Mouse (Mus musculus) midbrain, embryonic 15.5 days (tissue): Measurements from ENCODE around the gene Rps5. TPM values are rescaled to one million over a fixed set of nuclear protein-coding genes. Genes with fewer than 3 reads are reported as not detected.
A peak's percentile ranks its signal among the peaks of the same experiment; 100 is the strongest.
"Not testable (repeated sequence)": the region's sequence is repeated elsewhere in the genome, so short reads cannot be mapped to it uniquely, and the experiment has no call there.

Source experiments
- ATAC-seq: fragments of 200-750 bp; cut with Nextera tagmentation; replicated peaks from 2 replicates; pipeline ENCODE4 v1.8.0; 2017; ENCODE audit warnings: moderate TSS enrichment
- H3K27ac ChIP-seq: fragments of 300-500 bp; sonication (generic); 2 replicates; pipeline ENCODE4 v1.5.1; 2015; ENCODE audit warnings: mild to moderate bottlenecking, inconsistent platforms
- H3K27me3 ChIP-seq: fragments of 300-500 bp; sonication (generic); replicated peaks from 2 replicates; pipeline ENCODE4 v1.6.1; 2015; ENCODE audit warnings: inconsistent platforms
- H3K36me3 ChIP-seq: fragments of 300-500 bp; sonication (generic); replicated peaks from 2 replicates; pipeline ENCODE4 v1.6.1; 2015; ENCODE audit warnings: inconsistent platforms
- H3K4me1 ChIP-seq: fragments of 300-500 bp; sonication (generic); 2 replicates; pipeline ENCODE4 v1.6.1; 2015; ENCODE audit warnings: inconsistent platforms
- H3K4me2 ChIP-seq: fragments of 300-500 bp; sonication (generic); 2 replicates; pipeline ENCODE4 v1.6.1; 2015; ENCODE audit warnings: inconsistent platforms, mild to moderate bottlenecking, moderate library complexity
- H3K4me3 ChIP-seq: fragments of 300-500 bp; sonication (generic); 2 replicates; pipeline ENCODE4 v1.5.1; 2015; ENCODE audit warnings: mild to moderate bottlenecking, inconsistent platforms
- H3K9ac ChIP-seq: fragments of 300-500 bp; sonication (generic); 2 replicates; pipeline ENCODE4 v1.6.1; 2015; ENCODE audit warnings: mild to moderate bottlenecking, inconsistent platforms
- H3K9me3 ChIP-seq: fragments of 300-500 bp; sonication (generic); 2 replicates; pipeline ENCODE4 v1.6.1; 2016; ENCODE audit warnings: inconsistent platforms
- WGBS: fragments of 180-500 bp; shearing (Covaris S2); methylation state at CpG from one replicate; pipeline ENCODE4 v1.1.7; 2015; ENCODE audit warnings: mixed read lengths; 5-methylcytosine and 5-hydroxymethylcytosine counted together
- polyA plus RNA-seq: library from polyadenylated mRNA; unstranded; fragments of >200 nt; fragmentation: Nextera tagmentation; extraction: Ambion mirVana; gene quantifications from 2 replicates; pipeline ENCODE4 v1.2.1, GENCODE M21; 2015

Gene Rps5
- polyA plus RNA-seq, 1 experiment from 2014 or later = 567 TPM

DNA sequence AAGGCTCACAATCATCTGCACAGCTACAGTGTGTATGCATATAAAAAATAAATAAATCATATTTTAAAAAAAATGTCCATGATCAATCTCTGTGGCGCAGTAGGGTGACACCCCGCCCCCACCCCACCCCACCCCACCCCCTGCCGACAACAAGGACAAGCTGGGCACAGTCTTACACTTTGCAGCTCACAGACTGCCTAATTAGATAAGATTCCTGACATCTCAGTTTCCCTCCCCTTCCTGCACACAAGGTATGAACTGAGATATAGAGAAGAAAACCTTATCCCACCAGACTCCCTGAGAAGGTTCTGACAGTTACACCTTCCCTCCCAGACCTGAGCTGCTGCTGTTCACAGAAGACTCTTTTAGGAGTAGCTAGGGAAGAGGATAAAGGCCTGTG lies 12.7 kb downstream of the Rps5 start:
- Histone ChIP-seq H3K4me2 (no peak overlapping the region), H3K4me1 (no peaks in the 10 kb centered on the region), H3K27me3 (no peaks in the 10 kb centered on the region), H3K4me3 (no peak overlapping the region), H3K36me3 (no peaks in the 10 kb centered on the region), H3K27ac (no peak overlapping the region), H3K9me3 (no peaks in the 10 kb centered on the region), H3K9ac (no peak overlapping the region)
- 72% methylated on average over 3 of the region's 3 CpGs for WGBS
- ATAC-seq = no peak

DNA sequence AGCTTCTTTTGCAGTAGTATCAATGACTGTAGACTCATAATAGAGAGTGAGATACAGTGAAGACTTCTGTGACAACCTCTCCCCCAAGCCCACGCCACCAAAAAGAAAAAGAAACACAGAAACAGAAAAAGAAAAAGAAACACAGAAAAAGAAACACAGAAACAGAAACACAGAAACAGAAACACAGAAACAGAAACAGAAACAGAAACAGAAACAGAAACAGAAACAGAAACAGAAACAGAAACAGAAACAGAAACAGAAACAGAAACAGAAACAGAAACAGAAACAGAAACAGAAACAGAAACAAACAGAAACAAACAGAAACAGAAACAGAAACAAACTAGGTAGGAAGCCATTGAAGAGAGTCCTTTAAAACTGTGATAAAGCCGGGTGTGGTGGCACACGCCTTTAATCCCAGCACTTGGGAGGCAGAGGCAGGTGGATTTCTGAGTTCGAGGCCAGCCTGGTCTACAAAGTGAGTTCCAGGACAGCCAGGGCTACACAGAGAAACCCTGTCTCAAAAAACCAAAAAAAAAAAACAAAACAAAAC lies 15.2 kb downstream of the Rps5 start:
- WGBS = 92% methylated on average over 4 of the region's 4 CpGs
- H3K4me1 ChIP-seq, H3K4me2 ChIP-seq, H3K9me3 ChIP-seq, H3K36me3 ChIP-seq, H3K27ac ChIP-seq, H3K27me3 ChIP-seq, ATAC-seq, H3K4me3 ChIP-seq, H3K9ac ChIP-seq: not testable (repeated sequence)

DNA sequence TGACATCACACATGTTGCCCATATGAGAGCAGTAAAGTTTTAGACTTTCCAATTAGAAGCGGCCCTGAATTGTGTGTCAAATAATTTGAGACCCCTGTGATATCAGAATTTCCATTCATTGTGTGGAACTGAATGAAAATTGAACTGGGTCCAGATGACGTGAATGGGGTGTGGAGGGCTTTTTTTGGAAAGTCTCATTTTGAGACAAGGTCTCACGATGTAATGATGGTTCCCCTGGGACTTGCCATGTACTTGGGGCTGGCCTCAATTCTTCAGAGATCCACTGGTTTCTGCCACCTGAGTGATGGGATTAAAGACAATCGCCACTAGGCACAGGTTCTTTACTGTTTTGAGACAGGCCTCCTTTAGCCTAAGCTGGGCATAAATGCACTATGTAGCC lies 18.5 kb downstream of the Rps5 start:
- Histone ChIP-seq H3K4me1 (no peaks in the 10 kb centered on the region), H3K9me3 (no peaks in the 10 kb centered on the region), H3K9ac (no peak overlapping the region), H3K27me3 (no peaks in the 10 kb centered on the region), H3K4me2 (no peak overlapping the region), H3K4me3 (no peak overlapping the region), H3K36me3 (no peaks in the 10 kb centered on the region), H3K27ac (no peak overlapping the region)
- no peak for ATAC-seq
- 90% methylated on average over 4 of the region's 4 CpGs for WGBS

DNA sequence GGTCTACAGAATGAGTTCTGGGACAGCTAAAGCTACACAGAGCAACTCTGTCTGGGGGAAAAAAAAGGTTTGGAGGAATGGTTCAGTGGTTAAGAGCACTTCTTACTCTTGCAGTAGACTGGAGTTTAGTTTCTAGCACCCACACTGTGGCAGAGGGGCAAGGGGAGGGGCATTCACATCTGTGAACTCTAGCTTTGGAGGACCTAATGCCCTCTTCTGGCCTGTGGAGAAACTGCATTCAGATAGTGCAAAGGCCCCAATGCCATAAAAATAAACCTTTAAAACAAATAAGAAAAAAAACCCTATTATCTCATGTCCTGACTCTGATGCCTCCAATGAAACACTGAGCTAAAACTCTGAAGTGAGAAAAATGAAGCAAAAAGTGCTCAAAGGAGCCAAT lies 21.4 kb downstream of the Rps5 start:
- H3K27me3 ChIP-seq = no peaks in the 10 kb centered on the region
- H3K4me1 ChIP-seq = peaks cover under 1% of the 10 kb centered on the region
- H3K36me3 ChIP-seq = no peaks in the 10 kb centered on the region
- no peak overlapping the region for H3K9ac ChIP-seq
- no peak overlapping the region for H3K27ac ChIP-seq
- H3K4me3 ChIP-seq = no peak overlapping the region
- H3K9me3 ChIP-seq = no peaks in the 10 kb centered on the region
- ATAC-seq = no peak
- H3K4me2 ChIP-seq = no peak overlapping the region

DNA sequence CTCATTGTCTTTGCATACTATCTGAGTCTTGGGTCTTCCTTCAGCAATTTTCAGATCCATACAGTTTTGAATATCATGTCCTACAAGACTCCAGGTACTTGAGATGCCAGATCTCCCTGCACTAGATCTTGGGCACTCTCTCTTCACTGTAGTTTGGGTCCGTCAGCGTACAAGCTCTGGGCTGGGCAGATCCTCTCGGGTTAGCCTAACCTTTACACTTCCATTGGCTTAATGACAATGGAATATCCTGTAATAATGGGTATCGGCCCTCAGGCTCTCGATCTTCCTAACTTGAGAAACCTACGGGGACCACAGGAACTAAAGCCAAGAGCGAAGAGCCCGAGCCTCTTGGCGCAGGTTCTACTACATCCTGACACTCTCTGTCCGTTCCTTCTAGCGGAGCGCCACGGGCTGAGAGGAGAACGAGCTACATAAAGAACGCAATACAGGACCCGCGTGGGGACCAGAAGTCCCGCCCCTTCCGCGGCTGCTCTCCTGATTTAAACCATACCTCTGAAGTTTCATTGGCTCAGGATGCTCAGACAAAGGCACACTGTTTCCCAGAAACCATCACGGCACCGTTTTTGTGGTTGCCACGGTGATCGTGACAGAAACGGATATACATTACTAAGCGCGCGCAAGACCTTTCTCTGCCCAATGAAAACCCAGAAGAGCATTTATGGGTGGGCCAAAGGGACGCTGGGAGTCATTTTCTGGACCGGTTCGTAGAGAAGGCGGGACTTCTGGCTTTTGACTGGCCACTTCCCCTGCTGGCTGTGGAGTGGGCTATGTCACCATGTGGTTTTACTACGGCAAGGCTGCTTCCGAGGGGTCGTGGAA lies 27.2 kb downstream of the Rps5 start:
- WGBS = 7% methylated on average over 35 of the region's 35 CpGs
- Histone ChIP-seq H3K4me1 (peaks cover 12% of the 10 kb centered on the region), H3K9me3 (no peaks in the 10 kb centered on the region), H3K36me3 (no peaks in the 10 kb centered on the region), H3K27ac (peak overlapping the region; percentile 91), H3K9ac (peak overlapping the region; percentile 61), H3K4me3 (peak overlapping the region; percentile 49), H3K4me2 (peak overlapping the region; percentile 87), H3K27me3 (no peaks in the 10 kb centered on the region)
- ATAC-seq = peak; percentile 98

DNA sequence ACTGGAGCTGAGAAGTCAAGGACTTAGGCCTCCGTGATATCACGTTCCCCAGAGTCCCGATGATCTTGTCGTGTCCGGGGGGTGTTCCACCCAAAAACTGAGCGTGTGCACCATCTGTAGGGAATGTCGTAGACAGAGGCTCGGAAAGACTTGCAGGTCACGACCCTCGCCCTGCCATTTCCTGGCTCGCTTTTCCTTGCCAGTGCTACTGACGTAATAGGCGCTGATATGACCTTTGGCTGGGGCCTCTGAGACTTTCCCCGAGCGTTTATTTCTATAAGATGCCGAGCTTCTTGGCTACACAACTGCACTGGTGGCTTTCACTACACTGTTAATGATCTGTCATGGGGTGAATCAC lies 27.8 kb downstream of the Rps5 start:
- Histone ChIP-seq H3K9me3 (no peaks in the 10 kb centered on the region), H3K9ac (peak overlapping the region; percentile 59), H3K4me3 (peak overlapping the region; percentile 49), H3K27me3 (no peaks in the 10 kb centered on the region), H3K27ac (peak overlapping the region; percentile 91), H3K4me1 (peaks cover 12% of the 10 kb centered on the region), H3K36me3 (no peaks in the 10 kb centered on the region), H3K4me2 (peak overlapping the region; percentile 87)
- ATAC-seq = peak; percentile 40; the same call in 1 of the 2 replicates
- WGBS = 13% methylated on average over 16 of the region's 16 CpGs

DNA sequence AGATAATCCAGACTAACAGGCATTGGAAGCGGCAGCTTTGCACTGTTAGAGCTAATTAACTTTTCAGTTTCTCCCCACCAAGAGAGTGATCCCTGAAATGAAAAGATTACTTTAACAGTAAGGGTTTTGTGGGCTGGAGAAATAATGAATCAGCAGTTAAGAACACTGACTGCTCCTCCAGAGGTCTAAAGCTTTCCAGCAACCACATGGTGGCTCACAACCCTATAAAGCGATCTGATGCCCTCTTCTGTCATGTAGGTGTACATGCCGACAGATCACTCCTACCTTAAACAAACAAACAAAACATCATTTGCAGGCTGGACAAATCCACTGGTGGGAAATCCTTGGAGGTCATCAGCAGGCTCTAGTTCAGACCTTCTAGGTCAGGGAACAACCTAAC lies 32.8 kb downstream of the Rps5 start:
- 58% methylated on average over 3 of the region's 3 CpGs for WGBS
- no peaks in the 10 kb centered on the region for H3K36me3 ChIP-seq
- H3K27ac ChIP-seq = no peak overlapping the region
- H3K4me1 ChIP-seq = peaks cover 5% of the 10 kb centered on the region
- H3K4me2 ChIP-seq = no peak overlapping the region
- H3K9ac ChIP-seq = no peak overlapping the region
- H3K9me3 ChIP-seq = no peaks in the 10 kb centered on the region
- H3K4me3 ChIP-seq = no peak overlapping the region
- no peaks in the 10 kb centered on the region; the same call in 1 of the 2 replicates for H3K27me3 ChIP-seq
- ATAC-seq = no peak

DNA sequence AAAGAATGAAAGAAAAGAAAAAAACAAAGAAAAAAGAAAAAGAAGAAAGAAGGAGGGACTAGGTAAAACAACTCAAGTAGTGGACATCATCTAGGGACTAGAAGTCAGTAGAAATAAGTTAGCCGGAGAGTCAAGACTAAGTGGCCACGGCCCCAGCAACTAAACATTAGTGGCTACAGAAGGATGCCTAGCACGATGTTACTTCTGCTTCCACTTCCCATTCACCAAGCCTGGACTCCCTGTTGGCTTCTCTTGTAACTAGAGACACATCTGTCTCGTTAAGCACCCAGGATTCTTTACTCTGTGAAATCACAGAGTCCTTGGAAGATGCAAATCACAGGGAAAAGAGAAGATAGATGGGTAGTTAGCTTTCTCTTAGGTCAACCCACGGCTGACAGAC lies 35.4 kb downstream of the Rps5 start:
- ATAC-seq = no peak
- Histone ChIP-seq H3K4me2 (no peak overlapping the region), H3K27me3 (no peaks in the 10 kb centered on the region; the same call in 1 of the 2 replicates), H3K4me3 (no peak overlapping the region), H3K27ac (no peak overlapping the region), H3K9me3 (no peaks in the 10 kb centered on the region), H3K36me3 (no peaks in the 10 kb centered on the region), H3K9ac (no peak overlapping the region), H3K4me1 (peaks cover 7% of the 10 kb centered on the region)
- WGBS = 74% methylated on average over 5 of the region's 5 CpGs

DNA sequence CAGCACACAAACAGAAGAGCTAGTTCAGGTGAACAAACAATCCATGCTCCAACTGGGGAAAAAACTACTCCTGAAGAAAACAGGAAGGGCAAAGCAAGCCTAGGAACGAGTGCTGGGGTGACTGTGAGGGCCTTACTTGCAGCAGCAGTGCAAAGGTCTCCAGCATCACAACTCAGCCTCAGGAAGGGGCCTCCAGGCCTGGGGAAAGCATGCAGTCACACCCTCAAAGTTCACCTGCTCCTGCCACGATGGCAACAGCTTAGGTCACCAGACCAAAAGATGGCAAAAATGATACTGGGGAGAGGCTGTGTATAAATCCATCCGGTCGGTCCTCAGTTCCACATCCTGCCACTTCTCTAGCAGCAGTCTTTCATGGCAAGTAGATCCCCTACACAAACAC lies 36.9 kb downstream of the Rps5 start:
- Histone ChIP-seq H3K4me2 (no peak overlapping the region), H3K9ac (no peak overlapping the region), H3K4me3 (no peak overlapping the region), H3K9me3 (no peaks in the 10 kb centered on the region), H3K27me3 (no peaks in the 10 kb centered on the region; the same call in 1 of the 2 replicates), H3K27ac (no peak overlapping the region), H3K4me1 (peaks cover 7% of the 10 kb centered on the region), H3K36me3 (no peaks in the 10 kb centered on the region)
- 86% methylated on average over 4 of the region's 4 CpGs for WGBS
- no peak for ATAC-seq

DNA sequence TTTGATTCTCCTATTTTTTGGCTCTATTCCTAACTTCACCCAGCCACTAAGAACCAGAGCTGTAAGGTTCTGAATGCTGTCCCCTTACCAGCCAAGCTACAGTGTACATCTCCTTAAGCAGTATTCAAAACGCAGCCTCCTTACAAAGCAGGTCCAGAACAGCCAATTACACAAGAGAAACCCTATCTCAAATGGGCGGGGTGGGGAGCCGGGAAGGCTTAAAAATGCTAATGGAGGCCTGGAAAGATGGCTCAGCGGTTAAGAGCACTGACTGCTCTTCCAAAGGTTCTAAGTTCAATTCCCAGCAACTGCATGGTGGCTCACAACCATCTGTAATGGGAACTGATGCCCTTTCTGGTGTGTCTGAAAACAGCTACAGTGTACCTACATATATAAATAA lies 37.6 kb downstream of the Rps5 start:
- 9% methylated on average over 4 of the region's 4 CpGs for WGBS
- no peak for ATAC-seq
- no peak overlapping the region for H3K4me2 ChIP-seq
- no peaks in the 10 kb centered on the region for H3K36me3 ChIP-seq
- no peaks in the 10 kb centered on the region for H3K9me3 ChIP-seq
- no peak overlapping the region for H3K9ac ChIP-seq
- H3K4me1 ChIP-seq = peaks cover 9% of the 10 kb centered on the region
- no peaks in the 10 kb centered on the region; the same call in 1 of the 2 replicates for H3K27me3 ChIP-seq
- no peak overlapping the region for H3K4me3 ChIP-seq
- no peak overlapping the region for H3K27ac ChIP-seq

DNA sequence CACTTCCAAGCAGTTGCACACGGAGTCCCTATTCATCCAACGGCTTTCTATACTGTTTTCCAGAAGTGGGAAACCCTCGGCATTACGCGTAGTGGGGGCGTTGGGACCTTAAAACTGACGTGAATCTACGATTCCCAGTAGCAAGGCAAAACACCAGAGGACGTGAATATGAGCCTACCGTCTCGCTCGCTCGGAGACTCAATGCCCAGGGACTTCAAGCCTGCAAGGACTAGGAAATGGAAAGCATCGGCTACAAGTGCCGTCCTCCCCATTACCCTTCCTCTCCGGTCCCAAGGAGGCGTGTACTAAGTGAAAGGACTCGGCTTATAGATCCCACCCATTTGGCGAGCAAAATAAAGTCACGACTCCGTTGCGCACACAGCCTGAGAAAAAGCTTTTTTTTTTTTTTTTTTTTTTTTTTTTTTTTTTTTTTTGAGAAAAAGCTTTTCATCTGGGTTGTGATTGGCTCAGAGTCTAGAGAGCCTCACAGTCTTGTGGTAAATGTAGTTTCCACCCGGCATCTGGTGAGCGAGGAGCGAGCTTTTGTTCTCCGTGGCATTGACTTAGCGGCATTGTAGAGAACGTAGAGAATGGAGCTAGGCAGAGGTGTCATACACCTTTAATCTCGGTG lies 39.5 kb downstream of the Rps5 start:
- peak; percentile 78 for ATAC-seq
- peak overlapping the region; percentile 51 for H3K4me3 ChIP-seq
- no peaks in the 10 kb centered on the region for H3K9me3 ChIP-seq
- H3K4me2 ChIP-seq = peak overlapping the region; percentile 61
- WGBS = 2% methylated on average over 29 of the region's 29 CpGs
- H3K4me1 ChIP-seq = peaks cover 18% of the 10 kb centered on the region
- peak overlapping the region; percentile 60 for H3K9ac ChIP-seq
- H3K36me3 ChIP-seq = no peaks in the 10 kb centered on the region
- no peaks in the 10 kb centered on the region; the same call in 1 of the 2 replicates for H3K27me3 ChIP-seq
- H3K27ac ChIP-seq = peak overlapping the region; percentile 85

DNA sequence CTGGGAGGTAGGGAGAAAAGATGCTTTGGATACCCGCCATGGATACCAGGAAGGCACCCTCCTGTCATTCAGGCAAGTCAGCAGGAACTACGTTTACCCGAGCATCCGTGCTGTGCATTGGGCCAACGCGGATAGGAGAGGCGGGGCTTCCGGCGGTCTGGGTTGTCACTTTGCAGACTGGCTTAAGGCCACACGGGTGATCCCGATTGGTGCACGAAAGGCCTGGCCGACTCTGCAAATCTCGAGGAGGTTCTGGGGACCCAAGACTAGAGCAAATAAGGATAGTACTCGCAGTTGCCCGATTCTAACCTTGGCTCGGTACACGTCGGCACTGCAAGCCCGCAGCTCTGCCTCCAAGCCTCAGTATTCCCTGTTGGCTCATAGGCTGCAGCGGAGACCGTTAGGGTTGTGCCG lies 43.6 kb downstream of the Rps5 start, which contains the start of gene Zfp324:
Gene Zfp324, plus strand, starts transcription at position 161 of the 414 bp plus-strand sequence.
- peak; percentile 94 for ATAC-seq
- peak within 1 kb of the TSS; percentile 87 for H3K4me2 ChIP-seq

More for the DNA sequence above, 43.6 kb downstream of the Rps5 start, which contains the start of gene Zfp324:
- peaks cover 31% of the 10 kb centered on the region for H3K4me1 ChIP-seq
- peak within 1 kb of the TSS; percentile 64 for H3K4me3 ChIP-seq
- no peaks in the 10 kb centered on the region for H3K9me3 ChIP-seq
- H3K27ac ChIP-seq = peak within 1 kb of the TSS; percentile 89
- peaks cover 13% of the 10 kb centered on the region for H3K36me3 ChIP-seq
- peak within 1 kb of the TSS; percentile 80 for H3K9ac ChIP-seq
- WGBS = under 1% methylated on average over 23 of the region's 23 CpGs
- no peaks in the 10 kb centered on the region for H3K27me3 ChIP-seq
